Mouse (Mus musculus): ENCODE data around the gene Pcyox1.

The Pcyox1 gene

GRCm38 (mm10) chr6:86396581-86397256 is at the start of gene Pcyox1:
Gene Pcyox1 (minus strand): TSS chr6:86397154.
- DNase-seq (ENCODE audit: low read depth, low spot score): peak; percentile 78

GRCm38 (mm10) chr6:86445551-86445950 is 48.6 kb upstream of the Pcyox1 start:
- DNase-seq (ENCODE audit: low read depth, low spot score): no peak

GRCm38 (mm10) chr6:86441571-86441970 is 44.6 kb upstream of the Pcyox1 start:
- no peak for DNase-seq (ENCODE audit: low read depth, low spot score)

- no peak for DNase-seq (ENCODE audit: low read depth, low spot score)
These were observed 42.6 kb upstream of the Pcyox1 start for GRCm38 (mm10) chr6:86439531-86439930.

GRCm38 (mm10) chr6:86439119-86439496 is 42.2 kb upstream of the Pcyox1 start:
- DNase-seq (ENCODE audit: low read depth, low spot score): no peak

- DNase-seq (ENCODE audit: low read depth, low spot score): peak; percentile 97
These were observed 41.5 kb upstream of the Pcyox1 start, which contains the start of gene C87436 for GRCm38 (mm10) chr6:86438272-86439118. Gene C87436 (plus strand): TSS chr6:86438374.

- peak; percentile 78 for DNase-seq (ENCODE audit: low read depth, low spot score)
These were observed 40.8 kb upstream of the Pcyox1 start for GRCm38 (mm10) chr6:86437711-86438110.

- DNase-seq (ENCODE audit: low read depth, low spot score): no peak
These were observed 36.7 kb upstream of the Pcyox1 start for GRCm38 (mm10) chr6:86433696-86434095.

GRCm38 (mm10) chr6:86431531-86431930 is 34.6 kb upstream of the Pcyox1 start:
- DNase-seq (ENCODE audit: low read depth, low spot score): no peak

GRCm38 (mm10) chr6:86426358-86426757 is 29.4 kb upstream of the Pcyox1 start, which contains the start of gene Gm44790:
Gene Gm44790 (plus strand): TSS chr6:86426658.
- DNase-seq (ENCODE audit: low read depth, low spot score): no peak

- DNase-seq (ENCODE audit: low read depth, low spot score): peak; percentile 38
These were observed 23.5 kb upstream of the Pcyox1 start for GRCm38 (mm10) chr6:86420491-86420890.

GRCm38 (mm10) chr6:86419239-86419638 is 22.3 kb upstream of the Pcyox1 start:
- no peak for DNase-seq (ENCODE audit: low read depth, low spot score)

GRCm38 (mm10) chr6:86418711-86419110 is 21.8 kb upstream of the Pcyox1 start:
- DNase-seq (ENCODE audit: low read depth, low spot score): no peak

- no peak for DNase-seq (ENCODE audit: low read depth, low spot score)
These were observed 9.4 kb upstream of the Pcyox1 start for GRCm38 (mm10) chr6:86406306-86406705.

- DNase-seq (ENCODE audit: low read depth, low spot score): peak; percentile 21
These were observed 8.0 kb upstream of the Pcyox1 start for GRCm38 (mm10) chr6:86404996-86405395.

- peak; percentile 98 for DNase-seq (ENCODE audit: low read depth, low spot score)
These were observed 7.3 kb upstream of the Pcyox1 start, which contains the start of gene Tia1 for GRCm38 (mm10) chr6:86404100-86404861. Gene Tia1 (plus strand): TSS chr6:86404219.

- DNase-seq (ENCODE audit: low read depth, low spot score): no peak
These were observed 6.8 kb upstream of the Pcyox1 start for GRCm38 (mm10) chr6:86403728-86404099.

- DNase-seq (ENCODE audit: low read depth, low spot score): no peak
These were observed 6.0 kb upstream of the Pcyox1 start for GRCm38 (mm10) chr6:86402681-86403607.

GRCm38 (mm10) chr6:86400972-86401371 is 4.0 kb upstream of the Pcyox1 start:
- DNase-seq (ENCODE audit: low read depth, low spot score): peak; percentile 86

- DNase-seq (ENCODE audit: low read depth, low spot score): no peak
These were observed 3.0 kb upstream of the Pcyox1 start for GRCm38 (mm10) chr6:86399995-86400394.

- DNase-seq (ENCODE audit: low read depth, low spot score): no peak
These were observed 2.0 kb upstream of the Pcyox1 start for GRCm38 (mm10) chr6:86398986-86399385.
